Mouse (Mus musculus) splenic B cell, adult 2 months (primary cell): ENCODE measurements around the gene Srbd1.

Source experiments
- DNase-seq: peaks from one replicate; pipeline ENCODE4 v3.0.0-alpha.2; 2011; ENCODE audit warnings: low read depth, low spot score
- H3K27me3 ChIP-seq: 2 replicates; pipeline ENCODE4 v1.6.1; 2012; ENCODE audit warnings: mild to moderate bottlenecking, low read length, moderate library complexity, mixed read lengths; ENCODE audit not compliant: control insufficient read depth, poor library complexity, insufficient read depth, severe bottlenecking
- H3K36me3 ChIP-seq: 2 replicates; pipeline ENCODE4 v1.6.1; 2012; ENCODE audit warnings: mild to moderate bottlenecking, low read length, moderate library complexity, mixed read lengths; ENCODE audit not compliant: control insufficient read depth, poor library complexity, insufficient read depth, severe bottlenecking

Srbd1 gene

DNA sequence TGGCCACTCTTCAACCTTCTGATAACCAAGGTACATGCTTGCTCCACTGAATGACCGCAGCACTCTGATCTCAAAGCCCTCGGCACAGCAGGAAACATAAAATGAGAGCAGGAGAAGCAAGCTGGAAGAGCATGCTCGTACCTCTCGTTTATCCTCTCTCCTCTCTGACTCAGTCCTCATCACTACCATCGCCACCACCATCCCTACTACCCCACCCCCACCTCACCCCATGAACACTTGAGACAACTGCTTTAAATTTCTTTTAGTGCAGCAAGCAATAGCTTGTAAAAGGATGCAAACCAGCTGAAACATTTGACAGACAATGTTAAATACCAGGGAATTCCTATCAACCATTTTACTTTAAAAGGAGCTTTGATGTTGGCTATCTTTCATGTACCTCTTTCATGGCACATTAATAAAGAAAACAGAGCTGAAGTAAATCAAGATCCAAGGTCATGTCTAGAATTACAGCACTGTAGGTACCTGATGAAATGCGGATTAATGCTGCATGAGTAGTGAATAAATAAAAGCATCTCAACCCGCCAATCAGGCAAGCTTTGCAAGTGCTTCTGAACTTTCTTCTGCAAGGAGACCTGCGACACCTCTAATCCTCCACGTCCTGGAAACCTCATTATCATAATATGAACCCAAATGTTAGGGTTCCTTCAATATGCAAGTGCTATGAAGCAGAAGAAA lies 54.9 kb downstream of the Srbd1 start:
- Histone ChIP-seq H3K36me3 (no peaks in the 10 kb centered on the region), H3K27me3 (no peaks in the 10 kb centered on the region)
- no peak for DNase-seq

DNA sequence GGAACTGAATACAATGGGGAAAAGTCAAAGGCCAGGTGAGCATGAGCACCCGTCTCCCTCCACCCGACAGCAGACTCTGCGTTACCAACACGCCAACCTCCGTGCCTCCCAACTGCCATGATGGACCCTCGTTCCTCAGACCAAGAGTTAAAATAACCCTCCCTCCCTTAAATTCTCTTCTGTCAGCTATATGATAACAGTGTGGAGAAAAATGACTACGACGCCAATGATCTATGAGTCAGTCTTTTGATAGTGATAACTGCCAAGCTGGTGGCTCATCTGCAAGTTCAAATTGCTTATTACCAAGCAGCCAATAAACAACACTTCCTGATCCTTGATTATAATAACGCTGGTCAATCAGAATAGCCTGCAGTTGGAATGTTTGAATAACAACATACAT lies 57.1 kb downstream of the Srbd1 start:
- Histone ChIP-seq H3K36me3 (no peaks in the 10 kb centered on the region), H3K27me3 (no peaks in the 10 kb centered on the region)
- DNase-seq, result no peak

DNA sequence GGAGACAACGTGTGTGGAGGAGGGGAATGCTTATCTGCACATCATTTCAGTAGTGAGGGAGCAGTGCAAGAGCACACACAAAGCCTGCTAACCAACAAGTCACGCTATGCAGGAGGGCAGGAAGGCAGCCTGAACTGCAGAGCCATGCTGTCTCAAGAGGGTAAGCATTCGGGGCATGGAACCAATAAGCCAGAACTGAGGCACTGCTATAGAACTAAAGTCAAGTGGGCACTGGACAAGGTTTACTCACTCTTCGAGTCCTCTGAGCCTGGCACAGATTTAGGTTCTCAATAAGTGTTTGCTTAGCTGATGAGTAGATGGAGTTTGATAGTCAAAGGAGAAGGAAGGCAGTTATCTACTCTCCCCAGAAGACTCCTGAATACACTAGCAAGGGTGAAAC lies 58.8 kb downstream of the Srbd1 start:
- 0 out of 2 replicates have a peak, but pooled peaks cover 2% of the 10 kb centered on the region for H3K36me3 ChIP-seq
- H3K27me3 ChIP-seq, result no peaks in the 10 kb centered on the region
- DNase-seq, result no peak

DNA sequence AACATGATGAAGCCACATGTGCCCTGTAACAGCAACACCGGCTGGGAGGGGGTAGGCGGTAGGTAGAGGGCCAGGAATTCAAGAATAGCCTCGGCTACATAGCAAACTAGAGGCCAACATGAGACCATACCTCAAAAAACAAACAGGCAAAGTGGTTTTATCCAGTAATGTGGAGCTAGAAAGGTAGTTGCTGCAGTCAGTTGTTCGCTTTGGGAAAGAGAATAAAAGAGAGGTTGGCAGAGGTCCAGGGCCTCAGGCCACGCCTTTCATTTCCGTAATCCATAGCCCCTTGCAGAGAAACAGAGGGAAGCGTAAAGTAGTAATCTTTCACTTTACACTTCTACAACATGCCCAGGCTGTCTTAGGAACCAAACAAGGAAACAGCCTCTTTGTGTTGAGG lies 61.8 kb downstream of the Srbd1 start:
- DNase-seq, result no peak
- peaks cover 2% of the 10 kb centered on the region; the same call in 1 of the 2 replicates for H3K36me3 ChIP-seq
- no peaks in the 10 kb centered on the region for H3K27me3 ChIP-seq

DNA sequence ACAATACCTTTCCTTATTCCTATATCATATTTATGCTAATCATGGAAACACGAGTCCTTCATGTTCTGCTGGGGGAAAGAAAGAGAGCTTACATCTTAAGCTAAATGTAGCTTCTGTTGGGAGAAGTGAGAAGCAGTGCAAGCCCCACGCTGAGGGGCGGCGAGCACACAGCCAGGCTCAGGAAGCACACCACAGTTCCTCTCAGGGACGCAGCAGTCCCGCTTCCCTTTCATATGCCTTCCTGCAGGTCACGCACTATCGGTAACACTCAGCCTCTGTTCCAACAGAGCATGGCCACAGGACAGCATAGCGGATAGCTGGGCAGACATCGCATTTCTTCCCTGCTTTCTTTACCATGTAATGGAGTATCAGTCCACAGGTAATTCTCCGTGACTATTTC lies 66.9 kb downstream of the Srbd1 start:
- peaks cover 2% of the 10 kb centered on the region; the same call in 1 of the 2 replicates for H3K36me3 ChIP-seq
- H3K27me3 ChIP-seq, result no peaks in the 10 kb centered on the region
- peak; percentile 6 for DNase-seq

DNA sequence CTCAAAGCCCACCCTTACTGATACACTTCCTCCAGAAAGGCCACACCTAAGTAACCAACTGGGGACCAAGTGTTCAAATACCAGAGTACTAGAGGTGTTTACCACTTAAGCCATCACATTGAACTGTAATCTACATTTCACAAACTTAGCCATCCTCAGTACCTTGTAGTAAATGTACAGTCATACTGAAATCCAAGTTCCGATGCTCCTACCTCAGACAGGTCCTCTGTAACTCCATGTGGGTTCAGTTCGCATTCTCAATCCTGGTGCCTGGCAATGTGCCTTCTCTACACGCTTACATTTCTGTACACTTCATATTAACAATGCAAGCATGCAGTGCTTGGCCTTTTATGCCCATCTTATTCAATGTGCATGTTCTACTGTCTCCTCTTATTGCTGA lies 77.5 kb downstream of the Srbd1 start:
- Histone ChIP-seq H3K36me3 (no peaks in the 10 kb centered on the region), H3K27me3 (no peaks in the 10 kb centered on the region)
- DNase-seq, result no peak

DNA sequence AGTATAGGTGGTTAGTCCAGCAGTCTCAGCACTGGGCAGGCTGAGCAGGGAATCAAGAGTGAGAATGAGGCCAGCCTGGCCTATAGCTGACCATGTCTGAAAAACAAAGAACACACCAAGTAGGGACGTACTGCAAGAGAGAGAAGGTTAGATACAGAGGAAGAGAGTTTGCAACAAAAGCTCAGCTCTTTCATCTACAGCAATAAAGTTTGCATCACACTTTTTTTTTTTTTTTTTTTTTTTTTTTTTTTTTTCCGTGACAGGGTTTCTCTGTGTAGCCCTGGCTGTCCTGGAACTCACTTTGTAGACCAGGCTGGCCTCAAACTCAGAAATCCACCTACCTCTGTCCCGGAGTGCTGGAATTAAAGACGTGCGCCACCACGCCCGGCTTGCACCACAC lies 79.1 kb downstream of the Srbd1 start:
- Histone ChIP-seq H3K27me3 (no peaks in the 10 kb centered on the region), H3K36me3 (no peaks in the 10 kb centered on the region)
- no peak for DNase-seq

DNA sequence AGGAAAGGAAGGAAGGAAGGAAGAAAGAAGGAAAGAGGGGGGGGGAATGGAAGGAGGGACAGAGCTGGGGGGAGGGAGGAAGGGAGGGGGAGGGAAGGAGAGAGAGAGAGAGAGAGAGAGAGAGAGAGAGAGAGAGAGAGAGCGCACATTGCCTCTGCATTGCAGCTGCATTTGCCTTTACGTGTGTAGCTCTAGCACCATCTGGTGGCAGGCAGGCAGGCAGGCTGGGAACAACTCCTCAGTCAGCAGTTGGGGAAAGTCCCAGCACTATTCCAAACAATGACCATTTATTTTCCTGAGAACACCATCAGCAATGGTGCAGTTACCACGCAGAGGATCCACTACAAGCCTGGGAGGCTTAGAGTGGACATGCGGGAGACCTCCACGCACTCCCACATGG lies 81.5 kb downstream of the Srbd1 start:
- no peaks in the 10 kb centered on the region for H3K27me3 ChIP-seq
- no peaks in the 10 kb centered on the region for H3K36me3 ChIP-seq
- DNase-seq, result peak; percentile 65

DNA sequence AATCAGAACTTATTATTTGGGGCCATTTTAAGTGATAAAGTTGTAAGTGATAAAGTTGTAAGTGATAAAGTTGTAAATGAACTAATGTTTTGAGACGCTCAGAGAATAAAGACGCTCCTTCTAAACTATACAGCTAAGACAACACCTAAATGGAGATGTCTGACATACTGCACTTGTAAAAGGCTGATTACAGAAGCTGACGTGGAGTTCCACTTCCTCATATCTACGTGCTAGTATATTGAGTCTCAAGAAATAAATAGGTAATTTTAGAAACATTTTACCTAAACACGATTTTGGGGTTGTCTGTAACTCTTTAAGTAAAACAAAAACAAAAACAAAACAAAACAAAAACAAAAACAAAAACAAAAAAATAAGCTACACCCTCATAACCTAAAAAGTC lies 84.1 kb downstream of the Srbd1 start:
- no peaks in the 10 kb centered on the region for H3K36me3 ChIP-seq
- H3K27me3 ChIP-seq, result no peaks in the 10 kb centered on the region
- peak; percentile 22 for DNase-seq

DNA sequence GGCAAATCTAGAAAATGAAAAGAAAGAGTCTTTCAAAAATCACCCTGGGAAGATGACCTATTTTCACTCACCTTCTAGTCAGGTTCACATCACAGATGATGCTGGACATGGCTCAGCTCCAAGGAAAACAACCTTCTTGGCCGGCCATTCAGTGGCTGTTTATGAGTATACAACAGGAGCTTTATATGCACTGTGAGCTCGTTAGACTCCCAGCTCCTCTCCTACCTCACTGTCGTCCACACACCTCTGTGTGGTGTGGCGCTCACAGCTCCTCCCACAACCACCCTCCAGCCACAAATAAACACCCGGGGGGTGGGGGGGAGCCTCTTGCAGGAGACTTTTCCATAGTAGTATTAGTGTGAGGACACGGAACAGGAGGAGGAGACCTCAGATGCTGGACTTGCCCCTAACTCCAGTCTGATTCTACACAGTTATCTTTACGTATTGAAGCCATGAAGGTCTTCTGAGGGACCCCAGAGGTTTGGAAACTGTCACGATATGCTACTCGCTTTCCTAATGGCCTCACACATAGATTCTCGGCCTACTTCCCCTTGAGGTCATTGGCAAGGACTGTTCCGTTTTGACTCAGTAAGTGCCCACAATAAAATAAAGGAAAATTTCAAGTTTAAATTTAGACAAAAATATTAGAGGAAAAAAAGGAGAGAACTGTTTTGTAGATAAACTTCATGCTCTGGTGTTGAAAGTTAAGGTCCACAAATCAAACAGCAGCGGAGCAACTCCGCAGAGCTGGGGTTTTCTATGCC lies 104.6 kb downstream of the Srbd1 start:
- H3K36me3 ChIP-seq, result no peaks in the 10 kb centered on the region
- no peaks in the 10 kb centered on the region for H3K27me3 ChIP-seq
- DNase-seq, result no peak

DNA sequence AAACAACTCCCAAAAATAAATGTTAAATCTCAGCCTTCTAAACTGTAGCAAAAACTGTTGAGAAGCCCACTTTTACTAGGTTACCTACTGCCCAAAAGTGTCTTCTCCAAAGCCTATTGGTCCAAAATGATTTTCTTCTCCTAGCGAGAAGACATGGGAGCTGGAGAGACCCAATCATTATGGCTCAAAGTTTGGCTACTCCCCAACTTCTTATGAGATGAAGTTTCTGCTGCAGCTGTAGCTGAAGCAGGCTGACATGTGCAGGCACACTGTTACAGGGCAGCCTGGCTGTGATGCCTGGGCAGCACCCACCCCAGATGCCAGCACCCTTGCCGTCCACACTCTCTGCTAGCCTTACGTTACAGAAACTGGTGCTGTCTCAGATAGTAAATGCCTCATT lies 105.2 kb downstream of the Srbd1 start:
- Histone ChIP-seq H3K36me3 (no peaks in the 10 kb centered on the region), H3K27me3 (no peaks in the 10 kb centered on the region)
- DNase-seq, result no peak

DNA sequence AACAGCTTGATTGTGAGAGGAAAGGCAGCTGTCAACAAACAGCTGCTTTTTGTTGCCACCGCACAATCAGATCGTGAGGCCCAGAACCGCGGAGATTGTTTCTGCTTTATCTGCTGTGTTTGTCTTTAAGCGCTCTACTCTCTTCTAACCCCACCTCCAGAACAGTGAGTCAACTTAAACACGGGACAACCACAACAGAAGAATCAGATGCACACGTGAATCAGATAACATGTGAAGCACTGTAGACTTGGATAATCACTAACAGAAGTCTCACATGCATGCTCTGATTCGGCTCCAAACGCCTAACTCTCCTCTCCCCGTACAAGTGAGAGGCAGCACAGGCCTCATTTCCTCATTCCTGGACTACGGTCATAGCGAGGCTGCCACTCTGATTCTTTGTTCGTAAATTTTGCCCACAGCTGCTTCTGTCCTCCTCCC lies 106.7 kb downstream of the Srbd1 start:
- no peak for DNase-seq
- Histone ChIP-seq H3K36me3 (no peaks in the 10 kb centered on the region), H3K27me3 (no peaks in the 10 kb centered on the region)

DNA sequence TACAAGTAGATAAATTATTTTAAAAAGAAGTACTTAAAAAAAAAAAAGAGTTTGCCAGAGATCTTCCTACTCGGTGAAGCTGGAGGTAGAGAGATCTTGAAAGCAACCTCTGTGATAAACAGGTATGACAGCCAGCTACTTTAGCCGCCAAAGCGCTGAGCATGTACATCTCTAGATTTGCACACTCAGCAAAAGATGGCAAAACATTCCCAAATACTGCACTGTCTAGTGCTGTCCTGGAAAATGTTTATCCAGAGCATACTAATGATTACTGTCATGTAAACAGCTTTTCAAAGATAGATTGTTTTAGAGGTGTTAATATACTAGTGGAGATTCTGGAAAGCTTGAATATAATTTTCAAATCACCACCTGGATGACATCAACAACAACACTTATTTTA lies 109.4 kb downstream of the Srbd1 start:
- DNase-seq, result no peak
- no peaks in the 10 kb centered on the region for H3K27me3 ChIP-seq
- H3K36me3 ChIP-seq, result no peaks in the 10 kb centered on the region

DNA sequence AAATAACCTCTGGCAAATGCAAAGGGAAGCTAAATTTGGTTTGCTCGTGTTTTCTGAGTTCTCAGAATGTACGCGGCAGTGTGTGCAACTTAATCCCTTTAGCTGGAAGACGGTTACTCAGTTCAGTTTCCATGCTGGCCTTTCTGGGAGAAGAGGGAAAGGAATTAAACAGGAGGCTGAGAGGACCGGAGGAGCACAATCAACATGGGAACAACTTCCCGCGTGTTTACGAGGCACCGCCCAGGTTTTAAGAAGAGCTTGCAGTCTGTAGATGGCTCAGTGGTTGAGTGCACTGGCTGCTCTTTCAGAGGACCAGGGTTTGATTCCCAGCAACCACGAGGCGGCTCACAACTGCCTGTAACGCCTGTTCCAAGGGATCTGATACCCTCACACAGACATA lies 109.8 kb downstream of the Srbd1 start:
- DNase-seq, result no peak
- Histone ChIP-seq H3K27me3 (no peaks in the 10 kb centered on the region), H3K36me3 (no peaks in the 10 kb centered on the region)

DNA sequence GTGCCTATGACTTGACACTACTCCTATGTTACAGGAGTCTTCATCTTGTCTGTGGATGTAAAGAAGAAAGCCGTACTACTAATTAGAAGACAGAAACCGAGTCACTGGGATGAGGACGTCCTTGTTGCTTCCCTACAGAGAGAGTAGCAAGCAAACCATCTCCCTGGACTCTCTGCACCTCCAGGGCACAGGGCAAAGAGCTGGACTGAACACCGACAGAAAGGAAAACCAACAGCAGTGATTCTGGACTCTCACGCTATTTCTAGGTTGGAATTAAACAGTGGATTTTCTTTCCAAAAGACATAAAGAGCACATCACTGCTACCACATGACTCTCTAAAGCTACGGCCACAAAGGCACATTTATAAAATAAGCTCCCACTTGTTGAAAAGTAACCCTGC lies 110.3 kb downstream of the Srbd1 start:
- no peaks in the 10 kb centered on the region for H3K27me3 ChIP-seq
- no peak for DNase-seq
- H3K36me3 ChIP-seq, result no peaks in the 10 kb centered on the region
